Mouse (Mus musculus) midbrain, embryonic 15.5 days (tissue): Measurements from ENCODE around the gene Ypel1. TPM values are rescaled to one million over a fixed set of nuclear protein-coding genes. Genes with fewer than 3 reads are reported as not detected.

ENCODE experiments used
- ATAC-seq: fragments of 200-750 bp; cut with Nextera tagmentation; replicated peaks from 2 replicates; pipeline ENCODE4 v1.8.0; 2017; ENCODE audit warnings: moderate TSS enrichment
- H3K27ac ChIP-seq: fragments of 300-500 bp; sonication (generic); 2 replicates; pipeline ENCODE4 v1.5.1; 2015; ENCODE audit warnings: mild to moderate bottlenecking, inconsistent platforms
- H3K27me3 ChIP-seq: fragments of 300-500 bp; sonication (generic); replicated peaks from 2 replicates; pipeline ENCODE4 v1.6.1; 2015; ENCODE audit warnings: inconsistent platforms
- H3K36me3 ChIP-seq: fragments of 300-500 bp; sonication (generic); replicated peaks from 2 replicates; pipeline ENCODE4 v1.6.1; 2015; ENCODE audit warnings: inconsistent platforms
- H3K4me1 ChIP-seq: fragments of 300-500 bp; sonication (generic); 2 replicates; pipeline ENCODE4 v1.6.1; 2015; ENCODE audit warnings: inconsistent platforms
- H3K4me2 ChIP-seq: fragments of 300-500 bp; sonication (generic); 2 replicates; pipeline ENCODE4 v1.6.1; 2015; ENCODE audit warnings: inconsistent platforms, mild to moderate bottlenecking, moderate library complexity
- H3K4me3 ChIP-seq: fragments of 300-500 bp; sonication (generic); 2 replicates; pipeline ENCODE4 v1.5.1; 2015; ENCODE audit warnings: mild to moderate bottlenecking, inconsistent platforms
- H3K9ac ChIP-seq: fragments of 300-500 bp; sonication (generic); 2 replicates; pipeline ENCODE4 v1.6.1; 2015; ENCODE audit warnings: mild to moderate bottlenecking, inconsistent platforms
- H3K9me3 ChIP-seq: fragments of 300-500 bp; sonication (generic); 2 replicates; pipeline ENCODE4 v1.6.1; 2016; ENCODE audit warnings: inconsistent platforms
- WGBS: fragments of 180-500 bp; shearing (Covaris S2); methylation state at CpG from one replicate; pipeline ENCODE4 v1.1.7; 2015; ENCODE audit warnings: mixed read lengths; 5-methylcytosine and 5-hydroxymethylcytosine counted together
- polyA plus RNA-seq: library from polyadenylated mRNA; unstranded; fragments of >200 nt; fragmentation: Nextera tagmentation; extraction: Ambion mirVana; gene quantifications from 2 replicates; pipeline ENCODE4 v1.2.1, GENCODE M21; 2015

Ypel1 gene
- polyA plus RNA-seq, 1 experiment from 2014 or later: 172 TPM

DNA sequence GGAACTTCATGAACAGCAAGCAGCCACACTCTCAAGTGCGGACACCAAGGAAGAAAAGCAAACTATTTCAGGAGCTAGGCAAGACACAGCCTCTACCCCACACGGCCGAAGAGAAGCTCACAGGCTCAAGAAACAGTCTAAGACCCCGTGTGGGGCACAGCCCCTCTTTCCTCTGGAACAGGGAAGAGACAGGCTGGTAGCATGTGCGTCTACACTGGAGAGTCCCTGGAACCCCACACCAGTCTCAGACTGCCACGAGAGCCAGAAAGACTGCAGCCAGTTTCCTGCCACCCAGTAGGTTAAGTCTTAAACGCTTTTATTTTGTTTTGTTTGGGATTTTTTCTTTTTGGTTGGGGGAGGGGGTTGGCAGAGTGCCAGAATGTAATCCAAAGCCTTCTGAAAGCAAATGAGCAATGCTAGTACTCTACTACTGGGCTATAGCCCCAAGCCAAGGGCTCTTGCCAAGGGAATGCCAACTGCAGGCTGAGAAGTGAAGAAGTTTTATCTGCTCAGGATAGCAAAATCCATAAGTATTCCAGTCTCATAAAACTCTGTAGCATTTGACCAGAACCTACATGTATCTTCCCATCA is 33.2 kb downstream of the Ypel1 start:
- H3K4me3 ChIP-seq: no peak overlapping the region
- ATAC-seq: no peak
- peaks cover 26% of the 10 kb centered on the region for H3K36me3 ChIP-seq
- H3K4me1 ChIP-seq: peaks cover 3% of the 10 kb centered on the region; the same call in 1 of the 2 replicates
- no peak overlapping the region for H3K4me2 ChIP-seq
- H3K9me3 ChIP-seq: no peaks in the 10 kb centered on the region
- H3K27ac ChIP-seq: no peak overlapping the region
- WGBS: 65% methylated on average over 7 of the region's 7 CpGs
- H3K27me3 ChIP-seq: no peaks in the 10 kb centered on the region
- no peak overlapping the region for H3K9ac ChIP-seq

DNA sequence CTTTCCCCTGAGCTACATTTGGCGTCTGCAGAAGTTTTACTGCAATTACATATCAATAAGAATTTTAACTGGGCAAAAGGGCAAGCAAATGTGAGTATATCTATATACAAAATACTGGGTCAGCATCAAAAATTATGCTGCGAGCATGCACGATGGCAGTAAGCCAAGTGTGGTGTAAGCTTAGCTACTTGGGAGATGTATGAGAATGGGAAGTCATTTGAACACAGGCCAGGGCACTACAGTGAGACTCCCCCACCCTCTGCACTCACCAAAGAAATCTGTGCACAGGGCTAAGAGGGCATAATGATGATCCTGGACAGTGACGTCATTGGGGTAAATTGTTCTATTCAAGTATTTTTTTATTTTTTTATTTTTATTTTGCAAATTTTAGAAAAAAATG is 35.1 kb downstream of the Ypel1 start:
- H3K36me3 ChIP-seq: peaks cover 17% of the 10 kb centered on the region; the same call in 1 of the 2 replicates
- H3K27ac ChIP-seq: no peak overlapping the region
- no peak overlapping the region for H3K4me3 ChIP-seq
- H3K9me3 ChIP-seq: no peaks in the 10 kb centered on the region
- H3K27me3 ChIP-seq: no peaks in the 10 kb centered on the region
- H3K4me1 ChIP-seq: peaks cover 6% of the 10 kb centered on the region
- no peak for ATAC-seq
- H3K9ac ChIP-seq: no peak overlapping the region
- H3K4me2 ChIP-seq: no peak overlapping the region
- WGBS: 88% methylated on average over 4 of the region's 4 CpGs

DNA sequence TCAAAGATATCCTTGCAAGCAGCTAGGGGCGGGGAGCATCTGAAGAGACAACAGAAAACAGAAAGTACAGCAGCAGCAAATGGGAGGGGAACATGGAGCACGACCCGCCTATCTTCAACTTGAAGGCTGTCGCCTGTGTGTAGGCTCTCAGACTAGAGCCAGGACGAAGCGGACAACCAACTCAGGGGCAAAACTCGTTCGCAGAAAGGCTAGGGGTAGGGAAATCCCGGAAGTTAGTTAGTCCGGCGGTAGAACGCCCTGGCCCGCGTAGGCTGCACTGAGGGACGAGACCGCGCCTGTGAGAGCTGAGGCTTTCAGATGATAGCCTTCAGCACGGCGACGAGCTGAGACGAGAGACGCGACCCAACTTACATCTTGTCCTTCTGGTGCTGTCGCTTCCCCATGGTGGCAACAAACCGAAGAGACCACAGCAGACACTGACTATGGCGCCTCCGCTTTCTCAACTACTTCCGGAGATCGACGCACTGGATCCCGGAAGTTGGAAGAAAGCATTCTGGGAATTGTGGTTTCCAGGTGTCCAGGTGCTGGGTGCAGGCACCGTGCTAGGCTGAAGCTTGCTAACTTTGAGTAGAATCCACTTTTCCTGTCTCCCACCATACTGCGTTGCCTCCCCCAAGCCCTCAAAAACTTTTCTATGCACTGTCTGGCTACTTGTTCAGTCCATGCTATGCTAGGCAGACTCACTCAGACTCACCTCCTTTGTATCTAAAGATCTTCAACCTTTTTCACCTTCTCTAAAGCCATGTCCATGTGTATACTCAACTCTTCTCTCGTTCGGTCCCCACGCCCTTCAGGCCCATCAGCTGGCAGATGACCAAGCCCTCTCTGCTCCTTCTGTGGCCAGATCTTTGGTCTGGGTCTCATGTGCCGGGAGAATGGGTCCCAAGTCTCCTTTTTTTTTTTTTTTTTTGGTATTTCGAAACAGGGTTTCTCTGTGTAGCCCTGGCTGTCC is 41.6 kb downstream of the Ypel1 start, which contains the start of gene Ppil2:
Gene Ppil2, minus strand, starts transcription at position 487 of the 973 bp plus-strand sequence.
- H3K9ac ChIP-seq: peak within 1 kb of the TSS; percentile 79
- ATAC-seq: peak; percentile 83
- 10% methylated on average over 38 of the region's 38 CpGs for WGBS

DNA sequence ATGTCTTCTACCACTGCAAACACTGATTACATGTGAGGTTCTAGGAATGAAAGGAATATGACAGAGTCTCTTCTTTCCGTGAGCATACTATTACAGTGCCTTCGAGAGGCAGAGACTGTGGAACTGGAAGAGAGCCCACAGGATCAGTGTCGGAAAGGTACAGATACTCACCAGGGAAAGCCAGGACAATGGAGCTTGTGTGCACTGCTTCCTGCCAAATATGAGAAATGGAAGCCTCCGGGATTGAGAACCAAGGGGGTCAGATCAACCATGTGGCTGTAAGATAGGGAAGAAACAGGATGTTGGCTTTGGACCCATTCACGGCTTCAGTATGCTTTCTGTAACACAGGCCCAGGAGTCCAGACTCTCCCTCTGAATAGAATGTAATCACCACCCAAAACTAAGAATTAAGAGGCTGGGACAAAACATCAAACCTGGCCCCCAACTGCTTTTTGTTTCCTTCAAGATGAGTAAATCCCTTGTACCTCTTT is 47.9 kb downstream of the Ypel1 start:
- no peaks in the 10 kb centered on the region for H3K36me3 ChIP-seq

More for the DNA sequence above, 41.6 kb downstream of the Ypel1 start, which contains the start of gene Ppil2:
- Histone ChIP-seq H3K36me3 (0 out of 2 replicates have a peak, but pooled peaks cover 9% of the 10 kb centered on the region), H3K9me3 (no peaks in the 10 kb centered on the region), H3K4me1 (peaks cover 12% of the 10 kb centered on the region), H3K27me3 (no peaks in the 10 kb centered on the region), H3K4me2 (peak within 1 kb of the TSS; percentile 74), H3K27ac (peak within 1 kb of the TSS; percentile 79), H3K4me3 (peak within 1 kb of the TSS; percentile 95)

DNA sequence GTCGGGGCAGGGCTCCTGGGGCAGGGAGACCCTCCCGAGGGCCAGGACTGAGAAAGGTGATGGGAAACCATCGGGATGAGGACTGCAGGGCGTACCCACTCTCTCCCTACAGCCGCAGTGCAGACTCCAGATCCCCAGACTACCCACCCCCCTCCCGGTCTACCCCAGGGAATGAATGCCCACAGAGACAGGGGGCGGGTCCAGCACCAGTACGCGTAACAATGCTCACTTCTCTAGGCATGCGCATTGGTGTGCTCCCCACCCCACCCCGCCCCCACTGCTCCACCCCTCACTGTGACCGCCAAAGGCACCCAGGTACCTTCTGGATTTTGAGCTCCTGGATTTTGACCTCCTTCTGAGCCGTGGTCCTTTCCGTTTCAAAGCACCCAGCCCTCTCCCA is 52.1 kb downstream of the Ypel1 start:
- ATAC-seq: no peak
- Histone ChIP-seq H3K4me3 (peak overlapping the region; percentile 19), H3K9ac (no peak overlapping the region), H3K4me1 (peaks cover 20% of the 10 kb centered on the region), H3K9me3 (no peaks in the 10 kb centered on the region), H3K27ac (no peak overlapping the region), H3K36me3 (no peaks in the 10 kb centered on the region), H3K4me2 (peak overlapping the region; percentile 20), H3K27me3 (no peaks in the 10 kb centered on the region)
- WGBS: 41% methylated on average over 14 of the region's 14 CpGs

More for the DNA sequence above, 47.9 kb downstream of the Ypel1 start:
- Histone ChIP-seq H3K4me3 (no peak overlapping the region), H3K9ac (no peak overlapping the region), H3K27me3 (no peaks in the 10 kb centered on the region), H3K27ac (no peak overlapping the region), H3K4me1 (no peaks in the 10 kb centered on the region), H3K4me2 (no peak overlapping the region), H3K9me3 (no peaks in the 10 kb centered on the region)
- no peak for ATAC-seq
- WGBS: 85% methylated on average over 5 of the region's 5 CpGs

DNA sequence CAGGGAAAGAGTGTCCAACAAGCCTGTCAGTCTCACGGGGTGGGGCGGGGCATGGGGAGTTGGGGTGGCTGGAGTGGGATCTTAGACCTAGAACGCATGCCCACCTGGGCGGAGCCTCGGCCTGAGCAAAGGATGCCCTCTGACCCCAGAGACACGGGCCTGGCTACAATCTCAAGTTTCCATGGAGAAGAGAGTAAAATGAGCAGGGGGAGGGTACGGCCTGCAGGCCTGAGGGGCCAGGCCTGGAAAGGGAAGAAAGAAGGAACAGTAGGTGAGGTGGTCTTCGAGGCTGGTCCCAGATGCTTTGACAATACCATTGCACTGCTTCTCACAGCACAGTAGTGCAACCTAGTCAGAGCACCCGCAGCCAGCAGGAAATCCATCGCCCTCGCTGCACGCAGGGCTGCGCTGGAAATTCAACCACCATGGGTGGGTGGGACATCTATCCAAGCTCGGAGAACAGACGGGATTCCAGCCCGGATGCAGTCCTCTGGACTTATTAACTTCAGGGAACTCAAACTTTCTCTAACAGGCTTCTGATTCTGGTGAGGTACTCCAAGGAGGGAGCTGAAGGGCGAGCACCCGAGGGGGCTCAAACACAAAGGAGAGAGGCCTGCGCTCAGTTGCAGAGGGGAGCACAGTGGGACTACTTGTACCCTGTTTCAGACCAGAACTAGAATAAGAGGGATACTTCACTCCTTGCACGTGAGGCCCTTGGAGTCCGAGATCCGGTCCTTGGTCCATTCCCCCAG is 54.8 kb downstream of the Ypel1 start:
- Histone ChIP-seq H3K4me3 (peak overlapping the region; percentile 43), H3K27ac (no peak overlapping the region), H3K4me2 (peak overlapping the region; percentile 71), H3K36me3 (no peaks in the 10 kb centered on the region), H3K9ac (peak overlapping the region; percentile 18), H3K4me1 (peaks cover 20% of the 10 kb centered on the region), H3K9me3 (no peaks in the 10 kb centered on the region), H3K27me3 (no peaks in the 10 kb centered on the region)
- peak; percentile 25; the same call in 1 of the 2 replicates for ATAC-seq
- WGBS: 2% methylated on average over 22 of the region's 22 CpGs

DNA sequence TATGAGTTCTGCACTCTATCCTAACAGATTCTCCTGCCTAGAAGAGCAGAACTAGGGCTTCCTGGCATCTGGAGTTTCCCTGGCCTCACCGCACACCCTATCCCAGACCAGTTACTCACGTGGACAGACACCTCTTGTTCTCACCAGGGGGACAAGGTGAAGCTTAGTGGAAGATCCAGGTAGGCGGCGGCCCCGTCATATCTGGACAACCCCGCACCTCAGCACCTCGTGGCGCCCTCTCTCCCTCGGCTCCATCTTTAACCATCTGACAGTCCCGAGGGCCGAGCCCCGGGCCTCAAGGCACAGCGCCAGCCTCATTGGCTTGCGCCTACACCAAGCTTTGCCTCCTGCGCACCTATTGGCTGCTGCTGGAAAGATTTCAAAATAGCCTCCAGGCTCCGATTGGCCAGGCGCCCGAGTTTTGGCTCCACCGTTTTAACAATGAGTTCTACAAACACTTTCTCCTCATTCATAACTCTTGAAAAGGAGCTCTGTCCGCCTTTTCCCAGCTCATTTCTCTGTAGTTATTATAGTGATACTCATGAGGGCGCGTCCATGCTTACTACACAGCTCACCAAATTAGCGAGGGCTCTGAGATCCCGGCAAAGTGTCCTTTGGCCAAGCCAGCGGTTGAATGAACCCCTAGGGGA is 55.5 kb downstream of the Ypel1 start, which contains the start of gene 2610318N02Rik:
Gene 2610318N02Rik, minus strand, starts transcription at position 297 of the 650 bp plus-strand sequence.
- Histone ChIP-seq H3K27ac (no peak within 1 kb of the TSS), H3K36me3 (no peaks in the 10 kb centered on the region), H3K9me3 (no peaks in the 10 kb centered on the region), H3K4me3 (peak within 1 kb of the TSS; percentile 43), H3K4me2 (peak within 1 kb of the TSS; percentile 71), H3K4me1 (peaks cover 20% of the 10 kb centered on the region), H3K27me3 (no peaks in the 10 kb centered on the region), H3K9ac (peak within 1 kb of the TSS; percentile 18)
- ATAC-seq: peak; percentile 93
- WGBS: under 1% methylated on average over 25 of the region's 25 CpGs

DNA sequence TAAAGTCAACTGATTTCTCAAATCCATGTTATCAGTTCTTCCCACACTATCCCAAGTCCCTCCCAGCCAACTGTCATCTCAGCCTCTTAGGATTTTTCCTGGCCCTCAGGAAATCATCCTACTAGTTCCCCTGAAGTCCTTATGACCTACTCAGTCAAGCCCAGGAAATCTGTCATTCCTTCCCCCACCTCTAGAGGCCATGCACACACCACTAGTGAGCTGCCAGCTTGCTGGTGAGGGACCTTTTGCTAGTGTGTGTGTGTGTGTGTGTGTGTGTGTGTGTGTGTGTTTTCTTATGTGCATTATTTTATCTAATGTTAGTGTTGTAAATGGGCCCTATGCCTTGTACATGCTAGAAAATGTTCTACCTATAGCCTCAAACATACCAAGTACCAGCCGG is 57.8 kb downstream of the Ypel1 start:
- 100% methylated on average over 1 of the region's 1 CpGs for WGBS
- Histone ChIP-seq H3K36me3 (no peaks in the 10 kb centered on the region), H3K27me3 (0 out of 2 replicates have a peak, but pooled peaks cover 3% of the 10 kb centered on the region), H3K4me2 (no peak overlapping the region), H3K4me1 (peaks cover 32% of the 10 kb centered on the region), H3K4me3 (no peak overlapping the region), H3K9me3 (no peaks in the 10 kb centered on the region), H3K27ac (no peak overlapping the region), H3K9ac (no peak overlapping the region)
- ATAC-seq: no peak

DNA sequence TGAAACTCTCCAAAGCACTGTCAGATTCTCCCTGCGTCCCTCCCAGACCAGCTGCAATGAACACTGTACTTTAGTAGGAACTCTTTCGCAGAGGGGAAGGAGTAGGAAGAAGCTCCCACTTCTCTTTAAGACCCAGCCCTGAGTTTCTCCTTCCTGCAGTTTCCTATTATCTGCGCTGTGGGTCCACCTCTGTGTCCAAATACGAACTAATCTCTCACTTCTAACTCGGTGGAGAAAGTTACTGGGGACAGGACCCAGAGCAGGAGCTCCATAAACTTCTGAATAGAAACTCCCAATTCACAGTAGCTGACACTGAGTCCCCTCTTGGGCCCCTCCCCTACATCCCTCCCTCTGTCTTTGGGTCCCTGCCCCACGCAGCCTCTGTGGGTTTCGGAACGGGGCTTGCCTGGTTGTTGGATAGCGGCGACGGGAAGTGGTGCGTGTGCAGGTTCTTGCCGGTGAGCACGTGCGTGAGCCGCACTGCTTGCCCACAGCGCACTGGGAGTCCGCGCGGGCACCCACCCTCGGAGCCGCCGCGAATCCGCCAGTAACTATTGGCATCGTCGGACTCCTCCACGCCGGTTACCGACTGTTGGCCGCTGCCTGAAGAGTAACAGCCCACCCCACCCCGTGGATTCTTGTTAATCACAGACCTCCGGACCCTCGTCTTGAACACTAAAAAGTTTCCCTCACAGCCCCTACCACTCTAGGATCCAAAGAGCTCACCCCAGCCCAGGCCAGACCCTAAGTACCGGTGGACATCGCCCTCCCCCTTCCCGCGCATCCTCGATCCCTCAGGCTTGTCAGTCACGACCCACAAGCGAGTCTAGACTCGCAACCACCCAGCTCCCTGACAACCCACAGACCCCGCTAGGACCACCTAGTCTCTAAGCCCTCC is 61.9 kb downstream of the Ypel1 start:
- peak overlapping the region; percentile 64 for H3K9ac ChIP-seq
- H3K36me3 ChIP-seq: no peaks in the 10 kb centered on the region
- peaks cover 18% of the 10 kb centered on the region for H3K4me1 ChIP-seq
- H3K9me3 ChIP-seq: no peaks in the 10 kb centered on the region
- H3K4me3 ChIP-seq: peak overlapping the region; percentile 77
- H3K4me2 ChIP-seq: peak overlapping the region; percentile 88
- 0 out of 2 replicates have a peak, but pooled peaks cover 3% of the 10 kb centered on the region for H3K27me3 ChIP-seq
- H3K27ac ChIP-seq: peak overlapping the region; percentile 71; the same call in 1 of the 2 replicates
- WGBS: 5% methylated on average over 43 of the region's 43 CpGs
- no peak; the same call in none of the 2 replicates for ATAC-seq

DNA sequence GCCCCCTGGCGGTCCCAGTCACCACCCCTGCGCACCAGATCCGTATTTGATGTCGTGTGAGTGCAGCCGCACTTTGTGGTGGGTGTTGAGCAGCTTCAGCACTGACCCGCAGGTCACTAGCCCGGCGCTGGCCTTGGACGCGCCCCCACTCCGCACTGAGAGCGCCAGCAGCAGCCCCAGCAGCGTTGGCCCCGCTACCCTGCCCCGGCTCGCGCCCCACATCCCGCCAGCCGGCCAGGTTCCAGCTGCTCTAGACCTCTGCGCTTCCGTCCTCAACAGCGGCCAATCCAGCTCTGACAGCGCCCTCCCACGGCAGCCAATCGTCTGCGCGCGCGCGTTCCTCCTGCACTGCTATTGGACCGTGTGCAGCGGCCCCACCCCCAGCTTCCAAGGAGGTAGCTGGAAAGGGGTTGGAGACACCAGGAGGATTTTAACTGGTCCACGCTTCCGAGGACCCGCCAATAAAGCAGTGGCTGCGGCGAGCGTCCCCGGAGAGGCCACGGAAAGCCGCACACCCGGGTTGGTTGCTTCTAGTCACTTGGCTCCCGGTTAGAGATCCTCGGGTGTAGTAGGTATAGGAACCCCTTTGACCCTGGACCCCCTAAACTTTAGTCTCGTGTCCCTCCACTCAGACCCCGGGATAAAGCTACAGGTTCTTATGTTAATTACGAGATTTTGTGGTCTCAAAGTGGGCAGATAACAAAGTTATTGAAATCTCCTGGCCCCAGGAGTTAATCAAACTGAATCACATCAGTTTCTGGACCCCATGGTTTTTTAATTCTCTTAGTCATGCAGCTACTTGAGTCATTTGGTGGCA is 62.8 kb downstream of the Ypel1 start, which contains the start of gene Sdf2l1:
Gene Sdf2l1, minus strand, starts transcription at position 295 of the 817 bp plus-strand sequence.
- no peaks in the 10 kb centered on the region for H3K36me3 ChIP-seq
- H3K4me2 ChIP-seq: peak within 1 kb of the TSS; percentile 88
- H3K27ac ChIP-seq: peak within 1 kb of the TSS; percentile 71
- H3K4me1 ChIP-seq: peaks cover 18% of the 10 kb centered on the region
- ATAC-seq: peak; percentile 99
- H3K9ac ChIP-seq: peak within 1 kb of the TSS; percentile 64
- WGBS: under 1% methylated on average over 47 of the region's 47 CpGs
- no peaks in the 10 kb centered on the region for H3K9me3 ChIP-seq
- H3K27me3 ChIP-seq: 0 out of 2 replicates have a peak, but pooled peaks cover 3% of the 10 kb centered on the region
- H3K4me3 ChIP-seq: peak within 1 kb of the TSS; percentile 77
